ENCODE assay signal across 20 mouse cellular contexts in genomic region chr11:107772002-107772401, GRCm38 (mm10). TPM values are rescaled to one million over a fixed set of nuclear protein-coding genes. Genes with fewer than 3 reads are reported as not detected.
DNase-seq lines count a peak whose midpoint lies in the region; ATAC-seq and TF ChIP-seq lines count a peak whose summit lies in the region.
"Had no signal": no experiment of that assay in that cellular context is flagged by ENCODE, and none has a peak within 500 bp of the region (broad histone marks: within the 10 kb centered on the region; RNA-seq: fewer than 3 reads in every experiment).

No protein-coding gene starts in this region.

- H3K27ac ChIP-seq in hindbrain, embryonic 10.5 days = 0 out of 2 replicates have a peak overlapping the region, but pooled peaks have one; percentile 29
- no peak overlapping the region for H3K27ac ChIP-seq in hindbrain, postnatal 0 days
- peak overlapping the region; percentile 30; the same call in 1 of the 2 replicates for H3K27ac ChIP-seq in midbrain, embryonic 10.5 days (replicated peaks)
- H3K27ac ChIP-seq in midbrain, postnatal 0 days (ENCODE audit: low read depth, low read length) = no peak overlapping the region

- no peak for DNase-seq in hindbrain, embryonic 10.5 days (ENCODE audit: low spot score)
- no peak for DNase-seq in hindbrain, postnatal 0 days (ENCODE audit: low spot score)
- no peak for DNase-seq in midbrain, embryonic 10.5 days (ENCODE audit: low spot score)
- no peak for DNase-seq in midbrain, postnatal 0 days (ENCODE audit: low spot score)
- peak; percentile 58 for DNase-seq in adrenal gland, postnatal 14 days
- peak; percentile 73 to 84 for DNase-seq in kidney, postnatal 25 days
- no peak for DNase-seq in frontal cortex, postnatal 14 days (ENCODE audit: low spot score in 2 of 2)
- DNase-seq in embryo, embryonic 9.5 days (ENCODE audit: extremely low spot score) = no peak
- DNase-seq: B cell, adult 2 months; cerebellum, adult 9-10 months; gastrocnemius, postnatal 14 days; liver had no signal

- peaks cover 75% of the 10 kb centered on the region for H3K4me1 ChIP-seq in hindbrain, embryonic 10.5 days (replicated peaks)
- H3K4me1 ChIP-seq in hindbrain, postnatal 0 days (ENCODE audit: insufficient read depth, low read length) = peaks cover 25% of the 10 kb centered on the region
- peaks cover 83% of the 10 kb centered on the region for H3K4me1 ChIP-seq in midbrain, embryonic 10.5 days
- H3K4me1 ChIP-seq in midbrain, postnatal 0 days (ENCODE audit: insufficient read depth, low read length) = peaks cover 22% of the 10 kb centered on the region; the same call in 1 of the 2 replicates

- no peak overlapping the region for H3K4me2 ChIP-seq in hindbrain, postnatal 0 days (ENCODE audit: low read depth, low read length)
- H3K4me2 ChIP-seq in midbrain, postnatal 0 days (ENCODE audit: low read depth, low read length, poor library complexity, severe bottlenecking) = no peak overlapping the region
- H3K4me2 ChIP-seq: hindbrain, embryonic 15.5 days had no signal

- ATAC-seq in hindbrain, postnatal 0 days = no peak
- ATAC-seq in midbrain, postnatal 0 days (ENCODE audit: low FRiP score) = no peak
- ATAC-seq: forebrain, embryonic 14.5 days; intestine, embryonic 16.5 days had no signal

- H3K9ac ChIP-seq in hindbrain, postnatal 0 days (replicated peaks; ENCODE audit: low read length) = no peak overlapping the region
- H3K9ac ChIP-seq in midbrain, postnatal 0 days (replicated peaks; ENCODE audit: low read length, poor library complexity, severe bottlenecking) = no peak overlapping the region
- H3K9ac ChIP-seq: hindbrain, embryonic 15.5 days had no signal

- 71% methylated on average over 6 of the region's 6 CpGs for WGBS in hindbrain, embryonic 10.5 days
- WGBS in hindbrain, postnatal 0 days = 34% methylated on average over 6 of the region's 6 CpGs
- WGBS in midbrain, embryonic 10.5 days = 76% methylated on average over 6 of the region's 6 CpGs
- WGBS in midbrain, postnatal 0 days = 57% methylated on average over 6 of the region's 6 CpGs

- TF ChIP-seq CTCF in hindbrain, postnatal 0 days (IDR thresholded peaks at IDR 0.05; ENCODE audit: low read depth) = no peak
- TF ChIP-seq CTCF in midbrain, postnatal 0 days (IDR thresholded peaks at IDR 0.05) = no peak

- H3K4me3 ChIP-seq in hindbrain, embryonic 10.5 days = no peak overlapping the region
- H3K4me3 ChIP-seq in hindbrain, postnatal 0 days (ENCODE audit: low read length) = no peak overlapping the region
- no peak overlapping the region for H3K4me3 ChIP-seq in midbrain, embryonic 10.5 days
- no peak overlapping the region for H3K4me3 ChIP-seq in midbrain, postnatal 0 days (ENCODE audit: low read depth, low read length)
- H3K4me3 ChIP-seq: hindbrain, embryonic 15.5 days had no signal

- no peaks in the 10 kb centered on the region for H3K9me3 ChIP-seq in hindbrain, embryonic 10.5 days
- no peaks in the 10 kb centered on the region for H3K9me3 ChIP-seq in hindbrain, postnatal 0 days (ENCODE audit: low read length)
- no peaks in the 10 kb centered on the region for H3K9me3 ChIP-seq in midbrain, embryonic 10.5 days (replicated peaks)
- no peaks in the 10 kb centered on the region for H3K9me3 ChIP-seq in midbrain, postnatal 0 days (ENCODE audit: low read length)
- H3K9me3 ChIP-seq: hindbrain, embryonic 15.5 days had no signal

- H3K36me3 ChIP-seq in hindbrain, embryonic 10.5 days = 0 out of 2 replicates have a peak, but pooled peaks cover 7% of the 10 kb centered on the region
- no peaks in the 10 kb centered on the region for H3K36me3 ChIP-seq in hindbrain, postnatal 0 days (ENCODE audit: insufficient read depth, low read length)
- H3K36me3 ChIP-seq in midbrain, embryonic 10.5 days = peaks cover 12% of the 10 kb centered on the region; the same call in 1 of the 2 replicates
- no peaks in the 10 kb centered on the region for H3K36me3 ChIP-seq in midbrain, postnatal 0 days (ENCODE audit: insufficient read depth, low read length)
- H3K36me3 ChIP-seq: hindbrain, embryonic 15.5 days had no signal

- H3K27me3 ChIP-seq in hindbrain, embryonic 10.5 days (ENCODE audit: insufficient read depth, poor library complexity, severe bottlenecking) = 0 out of 2 replicates have a peak, but pooled peaks cover 6% of the 10 kb centered on the region
- no peaks in the 10 kb centered on the region for H3K27me3 ChIP-seq in hindbrain, postnatal 0 days (ENCODE audit: insufficient read depth, low read length)
- H3K27me3 ChIP-seq in midbrain, embryonic 10.5 days (ENCODE audit: low read depth, poor library complexity, severe bottlenecking) = peaks cover 12% of the 10 kb centered on the region
- H3K27me3 ChIP-seq in midbrain, postnatal 0 days (ENCODE audit: insufficient read depth, low read length) = no peaks in the 10 kb centered on the region
- H3K27me3 ChIP-seq: hindbrain, embryonic 15.5 days had no signal

RNA-seq across cellular contexts. Expression of gene Cacng4, which starts 22.4 kb away (rescaled TPM):
- polyA plus RNA-seq in hindbrain, embryonic 10.5 days (2016; fragmentation: Nextera tagmentation; extraction: Ambion mirVana) = 8.9 and 15.7 TPM in 2 replicates
- total RNA-seq in hindbrain, postnatal 0 days (2014; rRNA removed) = 79.8 and 88.4 TPM in 2 replicates
- 43.8 and 46.4 TPM in 2 replicates for polyA plus RNA-seq in hindbrain, postnatal 0 days (2015; fragmentation: Nextera tagmentation; extraction: Ambion mirVana)
- polyA plus RNA-seq in midbrain, embryonic 10.5 days (2016; fragmentation: Nextera tagmentation; extraction: Ambion mirVana) = 8.9 and 14.3 TPM in 2 replicates
- total RNA-seq in midbrain, postnatal 0 days (2014; rRNA removed) = 112 TPM in 2 replicates
- 58.4 and 61.7 TPM in 2 replicates for polyA plus RNA-seq in midbrain, postnatal 0 days (2015; fragmentation: Nextera tagmentation; extraction: Ambion mirVana)
- 2.2 and 2.7 TPM in 2 replicates for total RNA-seq in adrenal gland, postnatal 14 days (2021)
- total RNA-seq: common myeloid progenitor, adult 5-6 weeks; heart, adult 8-10 months had no signal

RNA-seq across cellular contexts. Expression of gene Cacng1, which starts 55.7 kb away (rescaled TPM):
- polyA plus RNA-seq in hindbrain, embryonic 10.5 days (2016; fragmentation: Nextera tagmentation; extraction: Ambion mirVana) = 0.16 and 0.26 TPM in 2 replicates
- 0.89 and 1.1 TPM in 2 replicates for total RNA-seq in hindbrain, postnatal 0 days (2014; rRNA removed)
- polyA plus RNA-seq in hindbrain, postnatal 0 days (2015; fragmentation: Nextera tagmentation; extraction: Ambion mirVana) = 0.66 and 0.68 TPM in 2 replicates
- 0.31 TPM in 1 of 2 replicates, not detected in the other for polyA plus RNA-seq in midbrain, embryonic 10.5 days (2016; fragmentation: Nextera tagmentation; extraction: Ambion mirVana)
- 0.94 and 1.8 TPM in 2 replicates for total RNA-seq in midbrain, postnatal 0 days (2014; rRNA removed)
- 1.1 and 1.2 TPM in 2 replicates for polyA plus RNA-seq in midbrain, postnatal 0 days (2015; fragmentation: Nextera tagmentation; extraction: Ambion mirVana)
- 0.26 TPM in 1 of 2 replicates, not detected in the other for total RNA-seq in adrenal gland, postnatal 14 days (2021)
- total RNA-seq: common myeloid progenitor, adult 5-6 weeks; layer of hippocampus, adult 8-10 months; left cerebral cortex, postnatal 36 days had no signal
- polyA plus RNA-seq: embryonic facial prominence, embryonic 11.5 days; intestine, embryonic 16.5 days had no signal

Comparison
In these comparisons a context has a peak if more than half of its experiments do, and no peak if none do; other contexts are left out.
1. H3K27ac ChIP-seq: peak in hindbrain, embryonic 10.5 days (single experiment) and midbrain, embryonic 10.5 days (single experiment); none in hindbrain, postnatal 0 days (single experiment) and midbrain, postnatal 0 days (single experiment).
2. DNase-seq: peak in adrenal gland, postnatal 14 days (single experiment) and kidney, postnatal 25 days (2 of 2); none in hindbrain, embryonic 10.5 days (single experiment), hindbrain, postnatal 0 days (single experiment), midbrain, embryonic 10.5 days (single experiment), midbrain, postnatal 0 days (single experiment), frontal cortex, postnatal 14 days (0 of 2) and embryo, embryonic 9.5 days (single experiment).